Comparison of ENCODE assay signal across 13 mouse cellular contexts in the genomic region with DNA sequence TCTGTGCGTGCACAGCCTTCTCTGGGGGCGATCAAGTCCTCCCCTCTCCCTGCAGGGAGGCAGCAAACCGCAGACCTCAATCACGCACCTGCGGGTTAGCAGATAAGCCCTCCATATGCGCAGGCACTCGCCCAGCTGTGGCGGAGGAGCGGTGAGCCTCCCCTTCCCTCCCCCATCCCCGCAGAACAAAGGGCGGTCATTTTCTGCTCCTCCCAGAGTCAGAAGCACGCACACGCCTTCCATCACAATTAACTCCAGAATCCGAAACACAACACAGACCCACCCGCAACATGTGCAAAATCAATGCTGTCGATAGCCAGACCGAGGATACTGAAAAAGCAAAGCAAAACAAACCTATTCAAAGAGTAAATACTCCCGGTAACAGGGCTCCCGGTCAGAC. TPM values are rescaled to one million over a fixed set of nuclear protein-coding genes. Genes with fewer than 3 reads are reported as not detected.
A peak's percentile ranks its signal among the peaks of the same experiment; 100 is the strongest.
DNase-seq lines count a peak whose midpoint lies in the region; ATAC-seq and TF ChIP-seq lines count a peak whose summit lies in the region.
"Had no signal": no experiment of that assay in that cellular context is flagged by ENCODE, and none has a peak within 500 bp of the region (broad histone marks: within the 10 kb centered on the region; RNA-seq: fewer than 3 reads in every experiment).

No protein-coding gene starts in this region.

- H3K9me3 ChIP-seq in E14TG2a.4 (ENCODE audit: low read length): peaks cover 3% of the 10 kb centered on the region; the same call in 1 of the 2 replicates
- H3K9me3 ChIP-seq in forebrain, embryonic 15.5 days: no peaks in the 10 kb centered on the region
- H3K9me3 ChIP-seq: liver, embryonic 12.5 days; megakaryocyte, embryonic 14.5 days had no signal

- DNase-seq in brain, adult 2 months (ENCODE audit: low read depth, low spot score): peak; percentile 54
- DNase-seq in mesoderm, embryonic 11.5 days (ENCODE audit: low read depth, low spot score): peak; percentile 58
- DNase-seq in frontal cortex, postnatal 14 days (ENCODE audit: low spot score in 2 of 2): no peak
- no peak for DNase-seq in urinary bladder, postnatal 4 days (ENCODE audit: low spot score in 2 of 2)
- no peak for DNase-seq in frontal cortex, postnatal 10 days (ENCODE audit: low spot score in 2 of 2)
- DNase-seq: adrenal gland, postnatal 14 days; cerebellum, postnatal 14 days had no signal

- peak overlapping the region; percentile 72 for H3K4me3 ChIP-seq in E14TG2a.4 (replicated peaks; ENCODE audit: low read length)
- peak overlapping the region; percentile 19 for H3K4me3 ChIP-seq in forebrain, embryonic 15.5 days
- H3K4me3 ChIP-seq: liver, embryonic 12.5 days; megakaryocyte, embryonic 14.5 days had no signal

- no peak for TF ChIP-seq CTCF in E14TG2a.4 (conservative IDR thresholded peaks at IDR 0.05; ENCODE audit: low read length)

- peaks cover 61% of the 10 kb centered on the region for H3K27me3 ChIP-seq in E14TG2a.4 (ENCODE audit: insufficient read depth, low read length)
- H3K27me3 ChIP-seq in forebrain, embryonic 15.5 days: no peaks in the 10 kb centered on the region

- H3K36me3 ChIP-seq in E14TG2a.4 (ENCODE audit: insufficient read depth, low read length): no peaks in the 10 kb centered on the region
- no peaks in the 10 kb centered on the region for H3K36me3 ChIP-seq in forebrain, embryonic 15.5 days
- H3K36me3 ChIP-seq: liver, embryonic 12.5 days had no signal

- peaks cover 64% of the 10 kb centered on the region for H3K4me1 ChIP-seq in E14TG2a.4 (replicated peaks; ENCODE audit: low read depth, low read length)
- H3K4me1 ChIP-seq in forebrain, embryonic 15.5 days: peaks cover 13% of the 10 kb centered on the region
- H3K4me1 ChIP-seq: liver, embryonic 12.5 days; megakaryocyte, embryonic 14.5 days had no signal

- H3K27ac ChIP-seq in forebrain, embryonic 15.5 days (replicated peaks): peak overlapping the region; percentile 23; the same call in 1 of the 2 replicates
- H3K27ac ChIP-seq: liver, embryonic 12.5 days had no signal

- peak overlapping the region; percentile 38 for H3K9ac ChIP-seq in forebrain, embryonic 15.5 days (replicated peaks)
- H3K9ac ChIP-seq: liver, embryonic 12.5 days had no signal

- ATAC-seq in forebrain, embryonic 15.5 days (replicated peaks): peak; percentile 51; the same call in 1 of the 2 replicates
- no peak for ATAC-seq in monocyte, adult 5-6 weeks (replicated peaks; ENCODE audit: insufficient number of reproducible peaks, low FRiP score, low TSS enrichment, poor library complexity, severe bottlenecking)
- ATAC-seq: liver, embryonic 12.5 days had no signal

- peak overlapping the region; percentile 37 for H3K4me2 ChIP-seq in forebrain, embryonic 15.5 days (replicated peaks)
- H3K4me2 ChIP-seq: liver, embryonic 12.5 days had no signal

- WGBS in forebrain, embryonic 15.5 days: 2% methylated on average over 19 of the region's 19 CpGs

RNA-seq across cellular contexts. Expression of a gene that starts 22.4 kb away (rescaled TPM):
- polyA plus RNA-seq in forebrain, embryonic 15.5 days (2015; fragmentation: Nextera tagmentation; extraction: Ambion mirVana): 20.4 TPM in 2 replicates
- not detected in 3 replicates for total RNA-seq in monocyte, adult 5-6 weeks (2017)
- total RNA-seq: CH12.LX had no signal
- polyA plus RNA-seq: liver, embryonic 12.5 days had no signal

Comparison
In these comparisons a context has a peak if more than half of its experiments do, and no peak if none do; other contexts are left out.
1. DNase-seq: peak in brain, adult 2 months (single experiment) and mesoderm, embryonic 11.5 days (single experiment); none in frontal cortex, postnatal 14 days (0 of 2), urinary bladder, postnatal 4 days (0 of 2) and frontal cortex, postnatal 10 days (0 of 2).